Mouse (Mus musculus) thymus, adult 2 months (tissue): ENCODE results near the gene Paqr8.

Source experiments
- CTCF ChIP-seq: fragments of 200-500 bp; IDR thresholded peaks from 2 replicates; pipeline ENCODE4 v1.5.1; 2012; ENCODE audit warnings: mild to moderate bottlenecking, control low read depth, low read length, moderate library complexity, borderline replicate concordance; ENCODE audit not compliant: control insufficient read depth, poor library complexity, insufficient read depth; ENCODE audit errors: extremely low read depth
- POLR2A ChIP-seq: fragments of 200-500 bp; IDR thresholded peaks from 2 replicates; pipeline ENCODE4 v1.6.1; 2012; ENCODE audit warnings: mild to moderate bottlenecking, low read length, control low read depth, moderate library complexity; ENCODE audit not compliant: control insufficient read depth, poor library complexity, insufficient read depth; ENCODE audit errors: extremely low read depth

DNA sequence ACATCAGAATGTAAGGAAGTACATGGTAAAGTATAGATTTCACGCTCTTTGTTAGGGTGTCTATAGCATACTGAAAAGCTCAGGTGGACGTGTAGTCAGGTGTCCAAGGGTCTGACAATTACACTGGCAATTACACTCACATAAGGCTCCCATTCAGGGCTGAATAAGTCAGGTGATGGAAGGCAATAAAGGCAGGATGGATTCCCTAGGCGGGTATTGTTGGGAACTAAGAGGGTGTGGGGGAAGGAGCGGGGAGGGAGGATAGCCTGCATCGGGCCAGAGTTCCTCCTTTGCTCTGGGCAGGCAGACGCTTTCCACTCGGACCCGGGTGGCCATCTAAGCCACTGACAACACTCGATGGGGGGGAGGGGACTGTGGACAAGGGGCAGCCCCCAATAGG is 22.4 kb upstream of the Paqr8 start:
- no peak for TF ChIP-seq CTCF
- TF ChIP-seq POLR2A = no peak
